1 mouse cellular context compared by ENCODE assay signal in genomic region chr4:133297801-133298238, GRCm38 (mm10).
A peak's percentile ranks its signal among the peaks of the same experiment; 100 is the strongest.
TF ChIP-seq lines count a peak whose summit lies in the region.

No protein-coding gene starts in this region.

TF ChIP-seq in CH12.LX, 34 proteins besides CTCF, POLR2A, EP300 and RAD21:
- TF ChIP-seq ELF1 (IDR thresholded peaks at IDR 0.05; ENCODE audit: low read depth, low read length) (no peak), ZMIZ1 (IDR thresholded peaks at IDR 0.05; ENCODE audit: low read depth, low read length) (no peak), NELFE (IDR thresholded peaks at IDR 0.05; ENCODE audit: low read depth, low read length) (peak; percentile 18; the same call in 1 of the 2 replicates), POLR2AphosphoS2 (IDR thresholded peaks at IDR 0.05; ENCODE audit: low read depth, low read length) (no peak), MXI1 (IDR thresholded peaks at IDR 0.05; ENCODE audit: low read depth, low read length) (no peak), ZC3H11A (IDR thresholded peaks at IDR 0.05; ENCODE audit: low read depth, low read length) (peak; percentile 84), SMC3 (IDR thresholded peaks at IDR 0.05; ENCODE audit: low read depth, low read length) (peak; percentile 95), BHLHE40 (IDR thresholded peaks at IDR 0.05; ENCODE audit: low read depth, low read length) (no peak), NRF1 (IDR thresholded peaks at IDR 0.05; ENCODE audit: low read depth, low read length) (no peak), MAZ (IDR thresholded peaks at IDR 0.05; ENCODE audit: low read depth, low read length) (no peak), SIN3A (IDR thresholded peaks at IDR 0.05; ENCODE audit: low read length) (no peak)
